Mouse (Mus musculus): ENCODE data around the gene Tshb. TPM values are rescaled to one million over a fixed set of nuclear protein-coding genes. Genes with fewer than 3 reads are reported as not detected.

The Tshb gene
- total RNA-seq (2017) = not detected in 3 replicates

- no peak for ATAC-seq (replicated peaks; ENCODE audit: insufficient number of reproducible peaks, low FRiP score, low TSS enrichment, poor library complexity, severe bottlenecking)
Observed at GRCm38 (mm10) chr3:102782618-102783017, at the start of gene Tshb. Tshb (minus strand) TSS chr3:102782718.

DNA sequence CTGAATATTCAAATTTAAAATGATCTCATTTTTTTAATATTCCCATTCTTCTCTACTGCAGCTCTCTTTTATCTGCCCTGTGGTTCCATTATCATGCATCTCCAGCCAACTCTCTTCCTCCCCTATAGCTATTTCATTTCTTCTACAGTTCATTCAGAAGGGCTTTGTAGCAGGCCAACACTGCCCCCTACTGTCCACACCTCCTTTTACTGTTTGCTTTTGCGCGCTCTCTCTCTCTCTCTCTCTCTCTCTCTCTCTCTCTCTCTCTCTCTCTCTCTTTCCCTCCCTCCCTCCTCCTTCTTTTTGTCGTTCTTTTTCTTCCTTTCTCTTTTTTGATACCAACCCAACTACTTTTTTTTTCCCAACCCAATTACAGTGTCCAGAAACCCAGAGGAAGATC, 21.4 kb upstream of the Tshb start:
- ATAC-seq (replicated peaks; ENCODE audit: insufficient number of reproducible peaks, low FRiP score, low TSS enrichment, poor library complexity, severe bottlenecking) = peak; percentile 78

DNA sequence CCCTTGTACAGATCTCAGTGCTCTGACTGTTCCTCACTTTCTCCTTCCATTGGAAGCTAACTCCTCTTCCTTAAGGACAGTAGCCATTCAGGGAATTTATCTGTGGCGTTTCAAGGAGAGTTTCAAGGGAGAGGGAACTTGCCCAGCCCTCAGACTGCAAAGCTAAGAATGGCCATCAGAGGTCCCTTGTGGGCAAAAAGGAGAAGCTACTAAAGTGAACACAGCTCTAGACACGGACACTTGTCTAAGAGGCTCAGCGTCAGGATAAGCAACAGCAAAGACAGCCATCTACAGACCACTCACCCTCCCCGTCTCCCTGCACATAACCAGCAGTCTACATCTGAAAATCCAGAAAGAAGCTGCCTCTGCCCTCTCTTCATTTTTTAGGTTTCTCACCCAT, 4.9 kb upstream of the Tshb start:
- 0 out of 2 replicates have a peak, but pooled peaks have one; percentile 17 for ATAC-seq (replicated peaks; ENCODE audit: insufficient number of reproducible peaks, low FRiP score, low TSS enrichment, poor library complexity, severe bottlenecking)

DNA sequence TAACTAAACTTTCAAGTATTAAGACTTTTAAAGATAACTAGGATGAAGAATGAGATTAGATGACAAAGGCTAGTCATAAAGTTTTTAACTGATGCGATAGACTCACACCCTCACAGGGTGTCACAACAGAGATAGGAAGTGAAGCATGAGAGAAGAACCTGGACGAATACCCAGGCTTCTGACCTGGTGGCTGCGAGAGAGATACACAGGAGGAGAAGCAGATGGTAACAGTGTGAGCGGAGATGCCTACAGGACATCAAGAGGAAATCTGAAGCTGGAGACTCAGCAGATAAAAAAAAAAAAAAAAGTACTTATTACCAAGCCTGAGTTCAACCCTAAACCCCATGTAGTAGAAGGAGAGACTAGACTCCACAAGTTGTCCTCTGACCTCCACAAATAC, 9.5 kb downstream of the Tshb start:
- no peak for ATAC-seq (replicated peaks; ENCODE audit: insufficient number of reproducible peaks, low FRiP score, low TSS enrichment, poor library complexity, severe bottlenecking)

DNA sequence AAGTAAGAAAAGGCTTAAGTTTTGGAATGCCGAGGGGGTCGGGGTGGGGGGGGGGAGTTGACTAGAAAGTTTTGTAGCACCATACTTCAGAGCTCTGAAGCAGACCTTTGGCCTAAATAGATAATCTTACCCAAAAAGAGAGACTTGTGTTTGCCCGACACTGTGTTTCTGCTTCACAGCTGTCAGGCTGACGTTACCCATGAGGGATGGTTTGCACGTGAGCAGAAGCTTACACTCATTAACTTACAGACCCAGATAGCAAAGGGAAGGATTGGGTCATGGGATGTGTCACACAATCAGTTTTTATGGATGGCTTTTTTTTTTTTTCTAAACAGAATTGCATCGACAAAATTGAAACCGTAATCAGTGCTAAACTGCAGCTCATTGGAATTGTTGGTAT, 17.7 kb downstream of the Tshb start:
- ATAC-seq (replicated peaks; ENCODE audit: insufficient number of reproducible peaks, low FRiP score, low TSS enrichment, poor library complexity, severe bottlenecking) = no peak

GRCm38 (mm10) chr3:102763713-102764400, 18.7 kb downstream of the Tshb start:
- no peak for ATAC-seq (replicated peaks; ENCODE audit: insufficient number of reproducible peaks, low FRiP score, low TSS enrichment, poor library complexity, severe bottlenecking)

DNA sequence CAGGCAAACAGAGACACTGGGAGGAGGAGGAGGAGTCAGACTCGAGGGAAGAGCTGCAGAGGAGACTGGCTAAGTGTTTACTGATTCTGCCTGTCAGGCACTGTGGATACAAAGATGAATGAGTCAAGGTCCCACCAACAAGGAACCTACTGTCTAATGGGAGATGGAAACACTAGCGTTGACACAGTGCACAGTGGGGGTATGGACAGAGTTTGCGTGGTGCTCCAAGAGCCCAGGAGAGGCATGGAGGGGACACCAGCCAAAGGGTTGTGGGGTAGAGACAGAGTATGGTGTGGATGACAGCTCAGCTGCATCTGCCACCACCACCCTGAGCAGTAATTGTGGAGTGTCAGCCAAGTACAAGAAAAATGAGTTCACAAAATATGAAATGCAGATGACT, 20.1 kb downstream of the Tshb start:
- no peak for ATAC-seq (replicated peaks; ENCODE audit: insufficient number of reproducible peaks, low FRiP score, low TSS enrichment, poor library complexity, severe bottlenecking)

DNA sequence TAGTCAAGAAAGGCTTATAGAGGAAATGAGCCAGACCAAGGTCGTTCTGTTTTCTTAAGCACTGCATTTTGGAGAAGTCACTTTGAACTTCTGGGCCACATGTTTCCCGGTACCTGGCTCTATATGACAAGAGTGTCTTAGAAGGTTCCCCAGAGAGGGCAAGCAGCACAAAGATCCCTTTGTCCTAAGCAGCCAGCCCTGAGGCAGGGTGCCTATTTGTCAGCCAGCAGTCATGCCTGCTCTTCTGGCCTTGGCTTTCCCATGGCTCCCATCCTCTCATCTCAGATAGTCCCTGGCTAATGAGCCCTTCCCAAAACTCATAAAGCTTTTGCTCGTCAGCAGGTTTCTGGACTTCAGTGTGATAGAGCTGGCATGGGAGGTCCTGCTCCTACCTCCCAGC, 22.3 kb downstream of the Tshb start:
- no peak for ATAC-seq (replicated peaks; ENCODE audit: insufficient number of reproducible peaks, low FRiP score, low TSS enrichment, poor library complexity, severe bottlenecking)

- ATAC-seq (replicated peaks; ENCODE audit: insufficient number of reproducible peaks, low FRiP score, low TSS enrichment, poor library complexity, severe bottlenecking) = no peak
Observed at GRCm38 (mm10) chr3:102757019-102757418, 25.5 kb downstream of the Tshb start.

DNA sequence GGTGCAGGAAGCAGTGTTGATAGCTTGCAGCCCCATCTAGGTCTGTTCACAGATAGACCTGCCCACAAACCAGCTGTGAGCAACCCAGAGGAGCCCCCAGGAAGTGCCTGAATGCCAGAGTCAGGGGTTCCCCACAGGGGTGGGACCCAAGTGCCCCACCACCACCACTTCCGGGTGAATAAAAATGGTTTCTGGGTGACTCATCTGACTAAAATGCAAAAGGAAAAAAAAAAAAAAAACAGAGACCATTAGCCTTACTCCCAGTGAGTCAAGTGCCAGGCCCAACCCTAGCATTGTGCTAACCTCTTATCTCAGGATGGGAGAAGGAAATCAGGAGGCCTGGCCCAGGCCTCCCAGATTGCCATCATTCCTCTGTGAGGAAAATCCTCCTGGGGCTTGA, 26.7 kb downstream of the Tshb start:
- ATAC-seq (replicated peaks; ENCODE audit: insufficient number of reproducible peaks, low FRiP score, low TSS enrichment, poor library complexity, severe bottlenecking) = peak; percentile 42; the same call in 1 of the 2 replicates

DNA sequence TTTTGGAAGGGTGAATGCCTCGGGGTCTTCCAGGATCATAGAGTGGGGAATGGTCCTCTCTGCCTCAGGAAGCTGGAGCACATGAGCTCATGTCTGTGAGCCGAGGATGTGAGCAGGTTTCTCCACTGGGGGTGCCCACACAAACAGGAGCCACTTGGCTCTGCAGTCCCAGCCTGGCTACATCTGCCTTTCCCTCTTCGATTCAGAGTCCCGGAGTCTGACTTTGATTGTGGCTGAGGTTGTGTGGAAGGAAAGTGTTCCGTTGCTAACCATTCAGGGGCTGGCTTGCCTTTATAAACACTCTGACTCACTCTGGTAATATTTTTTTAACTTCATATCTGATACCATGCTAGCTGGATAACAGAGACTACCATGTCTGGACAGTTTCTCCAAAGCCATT, 30.1 kb downstream of the Tshb start:
- no peak for ATAC-seq (replicated peaks; ENCODE audit: insufficient number of reproducible peaks, low FRiP score, low TSS enrichment, poor library complexity, severe bottlenecking)

GRCm38 (mm10) chr3:102752053-102752452, 30.5 kb downstream of the Tshb start:
- ATAC-seq (replicated peaks; ENCODE audit: insufficient number of reproducible peaks, low FRiP score, low TSS enrichment, poor library complexity, severe bottlenecking) = no peak

- no peak for ATAC-seq (replicated peaks; ENCODE audit: insufficient number of reproducible peaks, low FRiP score, low TSS enrichment, poor library complexity, severe bottlenecking)
Observed at GRCm38 (mm10) chr3:102751536-102751935, 31.0 kb downstream of the Tshb start.

GRCm38 (mm10) chr3:102751136-102751535, 31.4 kb downstream of the Tshb start:
- ATAC-seq (replicated peaks; ENCODE audit: insufficient number of reproducible peaks, low FRiP score, low TSS enrichment, poor library complexity, severe bottlenecking) = no peak

DNA sequence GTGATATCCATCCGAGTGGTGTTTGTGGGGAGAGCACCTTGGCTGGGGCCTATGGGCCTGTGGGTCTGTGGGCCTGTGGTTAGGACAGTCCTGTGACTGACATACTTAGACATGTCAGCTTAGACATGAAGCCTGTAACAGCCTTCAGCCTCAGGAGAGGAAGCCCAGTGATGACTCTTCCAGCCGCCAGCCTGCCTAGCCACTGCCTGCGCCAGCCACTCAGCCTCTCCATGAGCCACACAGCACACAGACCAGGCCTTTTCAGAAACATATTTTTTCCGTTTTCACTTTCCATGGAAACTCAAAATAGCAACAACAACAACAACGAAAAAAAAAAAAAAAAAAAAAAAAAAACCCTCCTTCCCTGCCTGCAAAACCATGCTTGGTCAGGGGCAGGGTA, 33.8 kb downstream of the Tshb start:
- no peak for ATAC-seq (replicated peaks; ENCODE audit: insufficient number of reproducible peaks, low FRiP score, low TSS enrichment, poor library complexity, severe bottlenecking)

- no peak for ATAC-seq (replicated peaks; ENCODE audit: insufficient number of reproducible peaks, low FRiP score, low TSS enrichment, poor library complexity, severe bottlenecking)
Observed at GRCm38 (mm10) chr3:102748038-102748437, 34.5 kb downstream of the Tshb start.

DNA sequence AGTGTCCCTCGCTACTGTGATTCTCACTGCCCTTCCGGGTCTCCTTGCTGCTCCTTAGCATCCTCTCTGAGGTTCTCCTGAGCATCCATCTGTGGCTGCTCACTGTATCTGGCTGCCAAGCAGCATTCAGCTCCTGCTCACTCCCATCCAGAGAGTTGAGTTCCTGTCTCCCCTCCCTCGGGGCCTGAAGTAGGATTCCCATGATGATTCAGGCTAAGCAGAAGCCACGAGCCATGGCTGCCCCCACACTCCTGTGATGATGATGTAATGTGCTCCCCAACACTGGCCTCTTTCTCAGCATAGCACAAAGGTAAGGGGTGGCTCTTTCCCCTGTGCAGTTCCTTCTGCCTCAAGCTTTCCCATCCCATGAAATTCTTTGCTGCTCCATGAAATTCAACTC, 36.3 kb downstream of the Tshb start:
- no peak for ATAC-seq (replicated peaks; ENCODE audit: insufficient number of reproducible peaks, low FRiP score, low TSS enrichment, poor library complexity, severe bottlenecking)

- ATAC-seq (replicated peaks; ENCODE audit: insufficient number of reproducible peaks, low FRiP score, low TSS enrichment, poor library complexity, severe bottlenecking) = no peak
Observed at GRCm38 (mm10) chr3:102744657-102745056, 37.9 kb downstream of the Tshb start.

- ATAC-seq (replicated peaks; ENCODE audit: insufficient number of reproducible peaks, low FRiP score, low TSS enrichment, poor library complexity, severe bottlenecking) = no peak
Observed at GRCm38 (mm10) chr3:102743781-102744471, 38.6 kb downstream of the Tshb start.

GRCm38 (mm10) chr3:102743202-102743601, 39.3 kb downstream of the Tshb start:
- no peak for ATAC-seq (replicated peaks; ENCODE audit: insufficient number of reproducible peaks, low FRiP score, low TSS enrichment, poor library complexity, severe bottlenecking)

Measured in monocyte, adult 5-6 weeks (primary cell).